Mouse (Mus musculus): ENCODE results near the gene Wdr82.
A peak's percentile ranks its signal among the peaks of the same experiment; 100 is the strongest.

GRCm38 (mm10) chr9:106211680-106212593 lies 41.2 kb downstream of the Wdr82 start:
- TF ChIP-seq CTCF (conservative IDR thresholded peaks at IDR 0.05 in 1 of 2, IDR thresholded peaks at IDR 0.05 in 1 of 2; ENCODE audit: low read depth in 2 of 2, low read length in 2 of 2) (peak; percentile 94 to 100), SIN3A (IDR thresholded peaks at IDR 0.05; ENCODE audit: low read length) (peak; percentile 91), POLR2A (IDR thresholded peaks at IDR 0.05; ENCODE audit: low read depth, low read length) (peak; percentile 51; the same call in 1 of the 2 replicates)
